Mouse (Mus musculus) adrenal gland, adult 2 months (tissue): Measurements from ENCODE around the gene Vac14. TPM values are rescaled to one million over a fixed set of nuclear protein-coding genes. Genes with fewer than 3 reads are reported as not detected.

Source experiments
- DNase-seq: peaks from one replicate; pipeline ENCODE4 v3.0.0; 2021
- polyA plus RNA-seq: library from polyadenylated mRNA; depleted of rRNA; stranded (reverse); fragments of >200 nt; gene quantifications from 2 replicates; pipeline ENCODE4 v1.2.3, GENCODE M21; 2012; rRNA removed
- total RNA-seq, 2 experiments: library from RNA; stranded (reverse); gene quantifications; 2 replicates each; pipeline ENCODE4 v1.2.3; 2021

The Vac14 gene
- total and polyA plus RNA-seq, 3 experiments, result 29.8 to 47.0 (median 37.5) TPM

DNA sequence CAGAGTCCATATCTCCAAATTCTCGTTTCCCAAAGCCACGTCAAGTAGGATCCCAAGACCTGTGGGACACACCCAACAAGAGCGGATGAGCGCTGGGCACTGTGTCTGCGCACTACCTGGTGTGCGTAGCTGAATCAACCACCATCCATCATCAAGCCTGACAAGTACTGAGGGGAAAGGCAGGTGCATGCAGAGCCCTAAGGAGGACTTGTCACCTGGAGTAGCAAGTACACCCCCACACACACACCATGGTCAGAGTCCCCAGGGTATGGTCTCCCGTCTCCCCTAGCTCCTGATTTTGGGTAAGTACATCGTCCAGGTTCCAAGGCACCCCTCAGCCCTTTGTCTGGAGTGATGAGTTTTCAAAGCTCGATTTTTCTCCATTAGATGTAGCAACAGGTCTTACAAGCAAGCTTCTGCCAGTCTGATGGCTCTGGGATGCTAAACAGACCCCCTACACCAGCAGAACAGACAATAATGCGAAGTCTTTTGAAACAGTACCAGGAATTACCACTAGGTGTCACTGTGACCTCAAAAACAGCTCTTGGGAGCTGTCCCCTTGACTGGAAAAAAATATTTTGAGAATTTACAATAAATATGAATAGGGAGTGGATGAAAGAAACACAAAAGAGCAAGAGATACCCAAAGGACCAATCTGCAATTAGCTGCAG lies 131.2 kb downstream of the Vac14 start:
- no peak for DNase-seq

DNA sequence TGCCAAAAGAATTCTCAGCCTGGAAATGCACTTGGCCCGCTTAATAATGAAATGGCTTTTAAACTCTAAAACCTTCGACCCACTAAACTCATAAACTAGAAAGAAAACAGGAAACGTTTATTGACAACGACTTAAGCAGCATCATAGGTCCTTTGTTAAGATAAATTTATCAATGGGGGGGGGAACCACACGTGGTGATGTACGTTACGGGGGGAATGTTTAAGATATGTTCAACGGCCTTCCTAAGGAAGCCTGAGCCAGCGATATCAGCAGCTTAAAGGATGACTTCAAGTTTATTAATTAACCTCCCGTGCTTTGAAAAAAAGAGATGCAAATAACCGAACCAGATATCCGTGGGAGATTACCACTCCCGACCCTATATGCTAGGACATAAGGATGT lies 131.9 kb downstream of the Vac14 start:
- DNase-seq, result no peak

DNA sequence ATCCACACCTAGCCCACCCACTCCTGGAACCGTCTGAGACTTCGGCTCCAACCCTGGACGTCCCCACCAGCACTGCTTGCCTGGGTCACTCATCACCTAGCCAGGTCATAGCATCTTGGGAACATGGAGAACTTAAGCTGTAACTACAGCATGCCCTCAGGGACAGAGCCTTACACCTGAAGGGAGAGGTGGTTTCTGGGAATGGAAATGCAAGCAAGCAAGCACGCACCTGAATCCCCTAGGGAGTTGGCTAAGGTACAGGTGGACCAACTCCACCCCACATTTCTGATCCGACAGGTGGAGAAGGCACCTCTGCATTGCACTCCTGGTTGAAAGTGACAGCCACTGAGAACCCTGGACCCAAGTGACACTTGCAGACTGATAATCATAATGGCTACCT lies 133.1 kb downstream of the Vac14 start:
- no peak for DNase-seq

DNA sequence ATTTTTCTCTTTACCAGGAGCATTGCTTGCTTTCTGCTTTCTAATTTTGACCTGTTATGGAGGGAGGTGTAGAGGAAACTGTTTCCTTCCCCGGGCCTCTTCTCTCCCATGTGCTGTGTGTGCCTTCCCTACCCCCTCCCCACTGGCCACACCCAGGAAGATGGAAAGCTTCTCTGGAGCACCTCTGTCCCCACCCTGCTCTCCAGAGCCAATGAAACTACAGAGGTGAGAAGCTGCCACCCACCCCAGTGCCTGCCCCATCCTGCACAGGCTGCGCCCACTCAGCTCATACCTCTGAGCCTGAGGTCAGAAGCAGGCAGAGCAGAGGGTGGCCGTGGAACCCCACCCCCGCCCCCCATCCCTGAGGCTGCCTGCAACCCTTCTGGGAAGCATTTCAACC lies 136.3 kb downstream of the Vac14 start:
- no peak for DNase-seq

DNA sequence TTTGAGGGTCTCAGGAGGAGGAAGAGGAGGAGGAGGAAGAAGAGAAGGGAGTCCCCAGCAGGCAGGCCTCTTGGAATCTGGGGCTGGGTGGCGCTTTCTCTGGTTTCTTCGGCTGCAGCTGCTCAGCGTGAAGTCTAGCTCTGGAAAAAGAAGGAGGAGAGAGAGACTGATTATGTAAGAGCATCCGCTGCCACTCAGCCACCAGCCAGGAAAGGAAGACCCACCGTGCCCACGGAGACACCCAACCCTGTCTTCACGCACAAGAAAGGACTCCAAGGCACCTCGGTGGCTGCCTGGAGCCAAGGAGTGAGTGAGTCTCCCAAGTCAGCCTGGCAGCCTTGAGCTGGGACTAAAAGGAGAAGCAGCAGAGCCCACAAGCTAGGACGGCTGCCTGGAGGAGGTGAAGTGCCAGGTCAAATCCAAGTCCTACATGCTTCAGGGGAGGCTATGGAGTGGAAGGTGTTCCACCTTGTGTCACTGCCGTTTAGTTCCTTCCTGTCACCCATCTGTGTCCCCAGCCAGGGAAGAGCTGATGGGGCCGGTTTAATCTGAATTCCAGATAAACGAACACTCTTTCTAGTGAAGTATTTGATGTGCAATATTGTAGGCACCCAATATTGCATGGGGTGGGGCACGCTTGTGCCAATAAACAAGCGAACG lies 137.3 kb downstream of the Vac14 start:
- DNase-seq, result no peak

DNA sequence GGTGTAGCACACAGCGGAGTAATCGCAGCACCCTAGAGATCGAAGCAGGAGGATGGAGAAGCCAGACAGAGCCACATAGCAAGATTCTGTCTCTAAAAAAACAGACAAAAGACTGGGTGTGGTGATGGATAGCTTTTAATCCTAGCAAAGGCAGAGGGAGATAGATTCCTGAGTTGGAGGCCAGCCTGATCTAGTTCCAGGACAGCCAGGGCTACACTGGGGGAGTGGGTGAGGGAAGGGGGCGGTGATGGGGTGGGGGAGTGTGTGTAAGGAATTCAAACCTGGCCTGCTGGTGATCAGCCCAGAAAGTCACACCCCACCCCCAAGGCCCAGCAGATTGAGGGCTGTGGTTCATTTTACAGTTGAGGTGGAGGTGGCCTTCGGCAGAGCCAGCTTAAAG lies 137.8 kb downstream of the Vac14 start:
- no peak for DNase-seq

DNA sequence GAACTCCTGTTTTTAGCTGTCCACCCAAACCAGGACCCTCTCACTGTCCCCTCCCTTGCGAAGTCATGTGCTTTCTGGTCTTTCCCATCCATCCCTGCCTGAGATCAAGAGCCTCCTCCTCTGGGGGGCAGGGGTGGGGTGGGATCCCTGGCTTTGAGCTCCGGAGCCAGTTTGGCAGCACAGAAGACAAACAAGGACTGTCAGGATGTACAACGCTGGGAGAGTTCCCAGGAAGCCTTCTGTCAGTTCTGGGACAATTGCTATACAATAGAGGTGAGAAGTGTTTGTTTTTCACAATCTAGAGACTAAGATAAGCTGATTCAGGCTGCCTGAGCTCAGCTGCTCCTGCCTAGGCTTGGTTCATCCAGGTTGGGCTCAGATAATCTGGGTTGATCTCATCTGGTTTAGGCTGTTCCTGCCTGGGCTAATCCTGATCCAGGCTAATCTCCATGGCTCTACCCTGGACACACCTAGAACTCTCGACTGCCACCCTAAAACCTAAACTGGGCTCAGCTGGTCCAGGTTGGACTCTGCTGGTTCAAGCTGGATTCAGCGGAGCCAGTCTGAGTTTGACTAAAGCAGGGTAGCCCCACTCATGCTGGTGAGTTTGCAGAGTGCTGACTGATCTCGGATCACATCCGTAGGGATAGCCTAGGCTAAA lies 142.0 kb downstream of the Vac14 start:
- DNase-seq, result no peak

DNA sequence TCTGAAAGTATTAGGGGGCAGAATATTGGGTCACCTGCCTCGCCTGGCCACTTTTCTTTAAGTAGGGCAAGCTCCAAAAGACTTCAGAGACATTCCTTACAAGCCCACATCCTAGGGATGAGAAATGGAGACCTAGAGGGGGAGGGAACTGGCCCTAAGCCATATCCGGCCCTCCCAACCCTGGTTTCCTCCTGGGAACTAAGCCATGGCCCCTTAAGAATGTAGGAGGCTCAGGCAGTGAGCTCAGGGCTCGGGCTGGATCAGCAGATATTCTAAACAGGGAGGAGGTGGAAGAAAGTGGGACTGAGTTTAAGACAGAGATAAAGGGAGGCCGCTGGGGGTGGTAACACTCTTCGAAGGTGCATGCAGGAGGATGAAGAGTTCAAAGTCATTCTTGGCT lies 142.8 kb downstream of the Vac14 start:
- DNase-seq, result peak; percentile 70

DNA sequence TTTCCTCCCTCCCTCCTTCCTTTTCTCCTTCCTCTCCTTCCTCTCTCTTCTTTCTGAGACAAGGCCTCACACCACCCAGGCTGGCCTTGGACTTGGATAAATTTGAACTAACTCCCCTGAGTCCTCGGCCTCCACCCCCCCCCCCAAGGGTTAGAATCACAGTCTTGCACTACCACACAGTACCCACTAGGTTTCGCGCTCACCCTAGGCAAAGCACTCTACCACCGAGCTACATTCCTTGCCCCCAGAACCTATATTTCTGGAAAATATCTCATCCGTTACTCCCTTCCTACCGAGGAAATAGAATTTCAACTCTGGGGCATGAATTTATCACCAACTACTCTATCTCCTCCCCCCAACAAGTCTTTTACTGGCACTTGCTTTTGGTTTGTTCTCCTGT lies 143.6 kb downstream of the Vac14 start:
- peak; percentile 33 for DNase-seq

DNA sequence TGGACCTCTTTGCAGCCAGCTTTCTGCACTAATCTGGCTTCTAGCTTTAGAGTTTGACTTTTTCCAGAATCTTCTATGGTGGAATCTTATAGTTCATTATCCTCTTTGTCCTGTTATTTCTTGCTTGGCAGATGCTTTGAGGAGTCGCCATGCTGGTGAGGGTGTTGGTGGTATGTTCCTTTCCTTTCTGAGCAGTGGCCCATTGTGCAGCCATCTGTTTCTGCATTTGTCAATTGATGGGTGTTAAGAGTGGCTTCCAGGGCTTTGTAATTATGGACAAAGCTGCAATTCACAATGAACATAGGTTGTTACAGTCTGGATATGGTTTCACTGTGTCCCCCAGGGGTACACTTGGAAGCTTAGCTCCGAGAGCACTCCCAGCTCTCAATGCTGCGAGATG lies 146.3 kb downstream of the Vac14 start:
- no peak for DNase-seq

DNA sequence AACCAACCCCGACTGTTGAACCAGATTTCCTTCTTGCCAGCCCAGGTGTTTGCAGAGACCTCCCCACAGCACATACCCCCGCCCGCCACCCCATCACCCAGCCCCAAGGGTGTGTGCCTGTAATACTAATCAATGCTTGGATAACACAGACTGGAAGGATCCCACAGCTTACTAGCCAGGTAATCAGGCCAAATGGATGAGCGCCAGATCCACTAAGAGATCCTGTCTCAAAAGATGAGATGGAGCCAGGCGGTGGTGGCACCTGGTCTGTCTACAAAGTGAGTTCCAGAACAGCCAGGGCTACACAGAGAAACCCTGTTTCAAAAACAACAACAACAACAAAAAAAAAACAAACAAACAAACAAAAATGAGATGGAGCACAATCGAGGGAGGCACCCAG lies 148.9 kb downstream of the Vac14 start:
- DNase-seq, result no peak

Other genes with a start within 250 kb of the Vac14 start
- gene Mtss1l, start 102.9 kb downstream of the Vac14 start, total RNA-seq, result 10 to 100 TPM; 20.2 to 20.6 TPM
- gene Mtss1l, start 102.9 kb downstream of the Vac14 start, polyA plus RNA-seq, result 64.0 and 71.3 TPM in 2 replicates
- gene Il34, start 187.3 kb downstream of the Vac14 start, total RNA-seq, result 10 to 100 TPM; 42.8 to 63.0 TPM
- 115 and 187 TPM in 2 replicates for gene Il34, start 187.3 kb downstream of the Vac14 start, polyA plus RNA-seq
- gene Cog4, start 228.0 kb downstream of the Vac14 start, total RNA-seq, result 10 to 100 TPM; 85.3 to 87.0 TPM
- gene Cog4, start 228.0 kb downstream of the Vac14 start, polyA plus RNA-seq, result 21.0 and 21.3 TPM in 2 replicates
- gene Sf3b3, start 228.2 kb downstream of the Vac14 start, total RNA-seq, result 10 to 100 TPM; 64.7 to 65.6 TPM
- gene Sf3b3, start 228.2 kb downstream of the Vac14 start, polyA plus RNA-seq, result 13.2 and 21.1 TPM in 2 replicates